Mouse (Mus musculus) kidney, adult 18-20 months (tissue): ENCODE measurements around the gene Snx21.

Experiments
- DNase-seq: peaks from one replicate; pipeline ENCODE4 v3.0.0; 2021

The Snx21 gene

GRCm38 (mm10) chr2:164771123-164771522 is 14.5 kb upstream of the Snx21 start:
- no peak for DNase-seq

GRCm38 (mm10) chr2:164773229-164773988 is 12.2 kb upstream of the Snx21 start:
- DNase-seq: no peak

GRCm38 (mm10) chr2:164773989-164774364 is 11.6 kb upstream of the Snx21 start:
- DNase-seq: no peak

GRCm38 (mm10) chr2:164776130-164776529 is 9.5 kb upstream of the Snx21 start:
- no peak for DNase-seq

GRCm38 (mm10) chr2:164776801-164777200 is 8.8 kb upstream of the Snx21 start:
- no peak for DNase-seq

- no peak for DNase-seq
Measured at GRCm38 (mm10) chr2:164777246-164778014, 8.2 kb upstream of the Snx21 start.

- DNase-seq: no peak
Measured at GRCm38 (mm10) chr2:164778015-164778287, 7.7 kb upstream of the Snx21 start.

- DNase-seq: no peak
Measured at GRCm38 (mm10) chr2:164778809-164779208, 6.8 kb upstream of the Snx21 start.

- DNase-seq: no peak
Measured at GRCm38 (mm10) chr2:164779481-164780086, 6.0 kb upstream of the Snx21 start, which contains the start of gene Tnnc2. Tnnc2 (minus strand) TSS chr2:164779967.

GRCm38 (mm10) chr2:164781876-164782275 is 3.7 kb upstream of the Snx21 start:
- DNase-seq: no peak

GRCm38 (mm10) chr2:164783926-164784581 is 1.6 kb upstream of the Snx21 start:
- DNase-seq: no peak

GRCm38 (mm10) chr2:164784869-164785420 is 678 bp upstream of the Snx21 start:
- DNase-seq: no peak

- no peak for DNase-seq
Measured at GRCm38 (mm10) chr2:164786388-164786885, 814 bp downstream of the Snx21 start.

- no peak for DNase-seq
Measured at GRCm38 (mm10) chr2:164787032-164787431, 1.4 kb downstream of the Snx21 start.

GRCm38 (mm10) chr2:164787779-164788178 is 2.2 kb downstream of the Snx21 start:
- no peak for DNase-seq

- no peak for DNase-seq
Measured at GRCm38 (mm10) chr2:164788411-164788810, 2.8 kb downstream of the Snx21 start.

GRCm38 (mm10) chr2:164790451-164790850 is 4.8 kb downstream of the Snx21 start:
- DNase-seq: no peak

- no peak for DNase-seq
Measured at GRCm38 (mm10) chr2:164791841-164792261, 6.2 kb downstream of the Snx21 start.

- no peak for DNase-seq
Measured at GRCm38 (mm10) chr2:164792400-164793190, 7.0 kb downstream of the Snx21 start.

- DNase-seq: peak; percentile 73
Measured at GRCm38 (mm10) chr2:164793236-164793635, 7.6 kb downstream of the Snx21 start.

GRCm38 (mm10) chr2:164793772-164794171 is 8.1 kb downstream of the Snx21 start:
- DNase-seq: no peak

GRCm38 (mm10) chr2:164794293-164794692 is 8.7 kb downstream of the Snx21 start:
- peak; percentile 85 for DNase-seq
